Mouse (Mus musculus) liver, embryonic 11.5 days (tissue): ENCODE data around the gene Coch. TPM values are rescaled to one million over a fixed set of nuclear protein-coding genes. Genes with fewer than 3 reads are reported as not detected.

Source experiments
- ATAC-seq: fragments of 200-750 bp; cut with Nextera tagmentation; replicated peaks from 2 replicates; pipeline ENCODE4 v1.8.0; 2017; ENCODE audit warnings: moderate number of reproducible peaks, mild to moderate bottlenecking, moderate TSS enrichment, moderate library complexity; ENCODE audit not compliant: low FRiP score
- DNase-seq: peaks from one replicate; pipeline ENCODE4 v3.0.0-alpha.2; 2017; ENCODE audit warnings: low spot score
- H3K27ac ChIP-seq: fragments of 300-500 bp; sonication (generic); 2 replicates; pipeline ENCODE4 v1.5.1; 2014; ENCODE audit warnings: mild to moderate bottlenecking, low read depth, low read length, control low read depth
- H3K27me3 ChIP-seq: fragments of 300-500 bp; sonication (generic); replicated peaks from 2 replicates; pipeline ENCODE4 v1.6.1; 2014; ENCODE audit warnings: low read length, mixed read lengths; ENCODE audit not compliant: control insufficient read depth, insufficient read depth
- H3K36me3 ChIP-seq: fragments of 300-500 bp; sonication (generic); 2 replicates; pipeline ENCODE4 v1.6.1; 2014; ENCODE audit warnings: mild to moderate bottlenecking, low read length, moderate library complexity, mixed read lengths; ENCODE audit not compliant: control insufficient read depth, insufficient read depth
- H3K4me1 ChIP-seq: fragments of 300-500 bp; sonication (generic); replicated peaks from 2 replicates; pipeline ENCODE4 v1.6.1; 2014; ENCODE audit warnings: low read length, mixed read lengths; ENCODE audit not compliant: control insufficient read depth, insufficient read depth
- H3K4me2 ChIP-seq: fragments of 300-500 bp; sonication (generic); 2 replicates; pipeline ENCODE4 v1.6.1; 2014; ENCODE audit warnings: mild to moderate bottlenecking, control low read depth, moderate library complexity
- H3K4me3 ChIP-seq: fragments of 300-500 bp; sonication (generic); 2 replicates; pipeline ENCODE4 v1.5.1; 2014; ENCODE audit warnings: low read depth, low read length, control low read depth
- H3K9ac ChIP-seq: fragments of 300-500 bp; sonication (generic); 2 replicates; pipeline ENCODE4 v1.6.1; 2014; ENCODE audit warnings: low read depth, low read length, control low read depth
- H3K9me3 ChIP-seq: fragments of 300-500 bp; sonication (generic); 2 replicates; pipeline ENCODE4 v1.6.1; 2016; ENCODE audit warnings: low read length, inconsistent platforms, mixed read lengths; ENCODE audit not compliant: control insufficient read depth
- WGBS: fragments of 180-500 bp; shearing (Covaris S2); extraction: QIAGEN DNeasy Blood & Tissue Kit; methylation state at CpG from one replicate; pipeline ENCODE4 v1.1.7; 2014; 5-methylcytosine and 5-hydroxymethylcytosine counted together
- polyA plus RNA-seq: library from polyadenylated mRNA; unstranded; fragments of >200 nt; fragmentation: Nextera tagmentation; extraction: Ambion mirVana; gene quantifications from 2 replicates; pipeline ENCODE4 v1.2.1, GENCODE M21; 2014

The Coch gene
- polyA plus RNA-seq, 1 experiment from 2014 or later, result 1.9 TPM

GRCm38 (mm10) chr12:51589263-51589662 lies 3.9 kb upstream of the Coch start:
- no peak for ATAC-seq
- Histone ChIP-seq H3K4me3 (no peak overlapping the region), H3K9ac (no peak overlapping the region), H3K4me1 (peaks cover 12% of the 10 kb centered on the region), H3K27ac (no peak overlapping the region), H3K4me2 (no peak overlapping the region), H3K27me3 (peaks cover 33% of the 10 kb centered on the region), H3K36me3 (no peaks in the 10 kb centered on the region), H3K9me3 (no peaks in the 10 kb centered on the region)
- 66% methylated on average over 5 of the region's 5 CpGs for WGBS
- no peak for DNase-seq

GRCm38 (mm10) chr12:51591921-51592320 lies 1.2 kb upstream of the Coch start:
- no peak for DNase-seq
- Histone ChIP-seq H3K4me1 (peaks cover 12% of the 10 kb centered on the region), H3K4me2 (no peak overlapping the region), H3K4me3 (no peak overlapping the region), H3K27me3 (peaks cover 56% of the 10 kb centered on the region), H3K36me3 (no peaks in the 10 kb centered on the region), H3K27ac (no peak overlapping the region), H3K9ac (no peak overlapping the region), H3K9me3 (no peaks in the 10 kb centered on the region)
- ATAC-seq, result no peak
- WGBS, result 65% methylated on average over 8 of the region's 8 CpGs

GRCm38 (mm10) chr12:51592888-51593228 lies 283 bp upstream of the Coch start:
- DNase-seq, result no peak
- no peak overlapping the region for H3K27ac ChIP-seq
- H3K9me3 ChIP-seq, result no peaks in the 10 kb centered on the region
- 0 out of 2 replicates have a peak, but pooled peaks have one; percentile 23 for ATAC-seq
- peaks cover 12% of the 10 kb centered on the region for H3K4me1 ChIP-seq
- peak overlapping the region; percentile 62 for H3K4me3 ChIP-seq
- no peak overlapping the region for H3K9ac ChIP-seq
- H3K4me2 ChIP-seq, result peak overlapping the region; percentile 96
- H3K36me3 ChIP-seq, result no peaks in the 10 kb centered on the region
- under 1% methylated on average over 21 of the region's 21 CpGs for WGBS
- H3K27me3 ChIP-seq, result peaks cover 56% of the 10 kb centered on the region

GRCm38 (mm10) chr12:51594030-51594470 lies 909 bp downstream of the Coch start:
- peak overlapping the region; percentile 96 for H3K4me2 ChIP-seq
- H3K4me3 ChIP-seq, result peak overlapping the region; percentile 62
- peaks cover 56% of the 10 kb centered on the region for H3K27me3 ChIP-seq
- no peaks in the 10 kb centered on the region for H3K36me3 ChIP-seq
- WGBS, result 3% methylated on average over 18 of the region's 18 CpGs
- no peaks in the 10 kb centered on the region for H3K9me3 ChIP-seq
- H3K27ac ChIP-seq, result no peak overlapping the region
- H3K9ac ChIP-seq, result no peak overlapping the region
- 0 out of 2 replicates have a peak, but pooled peaks have one; percentile 10 for ATAC-seq
- H3K4me1 ChIP-seq, result peaks cover 12% of the 10 kb centered on the region
- DNase-seq, result no peak

GRCm38 (mm10) chr12:51603306-51603705 lies 10.2 kb downstream of the Coch start:
- H3K4me2 ChIP-seq, result no peak overlapping the region
- WGBS, result 91% methylated on average over 10 of the region's 10 CpGs
- ATAC-seq, result no peak

GRCm38 (mm10) chr12:51606138-51606537 lies 13.0 kb downstream of the Coch start:
- Histone ChIP-seq H3K4me2 (no peak overlapping the region), H3K27me3 (no peaks in the 10 kb centered on the region), H3K4me3 (no peak overlapping the region), H3K9me3 (no peaks in the 10 kb centered on the region), H3K9ac (no peak overlapping the region), H3K27ac (no peak overlapping the region), H3K36me3 (peaks cover 2% of the 10 kb centered on the region; the same call in 1 of the 2 replicates), H3K4me1 (no peaks in the 10 kb centered on the region)
- no peak for DNase-seq
- 81% methylated on average over 4 of the region's 4 CpGs for WGBS
- no peak for ATAC-seq

More at GRCm38 (mm10) chr12:51603306-51603705, 10.2 kb downstream of the Coch start:
- no peak for DNase-seq
- H3K27ac ChIP-seq, result no peak overlapping the region
- H3K9me3 ChIP-seq, result no peaks in the 10 kb centered on the region
- no peak overlapping the region for H3K4me3 ChIP-seq
- no peaks in the 10 kb centered on the region for H3K27me3 ChIP-seq
- H3K36me3 ChIP-seq, result peaks cover 2% of the 10 kb centered on the region; the same call in 1 of the 2 replicates
- H3K4me1 ChIP-seq, result no peaks in the 10 kb centered on the region
- no peak overlapping the region for H3K9ac ChIP-seq

- ATAC-seq, result no peak
- no peak for DNase-seq
- Histone ChIP-seq H3K9ac (no peak overlapping the region), H3K9me3 (no peaks in the 10 kb centered on the region), H3K27me3 (no peaks in the 10 kb centered on the region), H3K36me3 (peaks cover 12% of the 10 kb centered on the region), H3K4me3 (no peak overlapping the region), H3K27ac (no peak overlapping the region), H3K4me1 (no peaks in the 10 kb centered on the region), H3K4me2 (no peak overlapping the region)
- 86% methylated on average over 5 of the region's 5 CpGs for WGBS
These were observed 19.2 kb downstream of the Coch start for GRCm38 (mm10) chr12:51612361-51612760.

GRCm38 (mm10) chr12:51620572-51620971 lies 27.4 kb downstream of the Coch start:
- no peak overlapping the region for H3K27ac ChIP-seq
- no peak for ATAC-seq

GRCm38 (mm10) chr12:51621161-51621560 lies 28.0 kb downstream of the Coch start:
- WGBS, result 77% methylated on average over 5 of the region's 5 CpGs
- Histone ChIP-seq H3K36me3 (peaks cover 7% of the 10 kb centered on the region), H3K9me3 (no peaks in the 10 kb centered on the region), H3K27me3 (no peaks in the 10 kb centered on the region), H3K4me3 (no peak overlapping the region), H3K4me2 (no peak overlapping the region), H3K27ac (no peak overlapping the region), H3K4me1 (no peaks in the 10 kb centered on the region), H3K9ac (no peak overlapping the region)
- ATAC-seq, result no peak
- DNase-seq, result no peak

More at GRCm38 (mm10) chr12:51620572-51620971, 27.4 kb downstream of the Coch start:
- Histone ChIP-seq H3K9ac (no peak overlapping the region), H3K27me3 (no peaks in the 10 kb centered on the region), H3K9me3 (no peaks in the 10 kb centered on the region), H3K36me3 (peaks cover 10% of the 10 kb centered on the region), H3K4me2 (no peak overlapping the region), H3K4me3 (no peak overlapping the region), H3K4me1 (no peaks in the 10 kb centered on the region)
- no peak for DNase-seq
